Mouse (Mus musculus): ENCODE data around the gene Rbm4b. TPM values are rescaled to one million over a fixed set of nuclear protein-coding genes. Genes with fewer than 3 reads are reported as not detected.

Rbm4b gene
- 1.6 and 1.9 TPM in 2 replicates for polyA plus RNA-seq (2012; rRNA removed; ENCODE audit: low replicate concordance)

DNA sequence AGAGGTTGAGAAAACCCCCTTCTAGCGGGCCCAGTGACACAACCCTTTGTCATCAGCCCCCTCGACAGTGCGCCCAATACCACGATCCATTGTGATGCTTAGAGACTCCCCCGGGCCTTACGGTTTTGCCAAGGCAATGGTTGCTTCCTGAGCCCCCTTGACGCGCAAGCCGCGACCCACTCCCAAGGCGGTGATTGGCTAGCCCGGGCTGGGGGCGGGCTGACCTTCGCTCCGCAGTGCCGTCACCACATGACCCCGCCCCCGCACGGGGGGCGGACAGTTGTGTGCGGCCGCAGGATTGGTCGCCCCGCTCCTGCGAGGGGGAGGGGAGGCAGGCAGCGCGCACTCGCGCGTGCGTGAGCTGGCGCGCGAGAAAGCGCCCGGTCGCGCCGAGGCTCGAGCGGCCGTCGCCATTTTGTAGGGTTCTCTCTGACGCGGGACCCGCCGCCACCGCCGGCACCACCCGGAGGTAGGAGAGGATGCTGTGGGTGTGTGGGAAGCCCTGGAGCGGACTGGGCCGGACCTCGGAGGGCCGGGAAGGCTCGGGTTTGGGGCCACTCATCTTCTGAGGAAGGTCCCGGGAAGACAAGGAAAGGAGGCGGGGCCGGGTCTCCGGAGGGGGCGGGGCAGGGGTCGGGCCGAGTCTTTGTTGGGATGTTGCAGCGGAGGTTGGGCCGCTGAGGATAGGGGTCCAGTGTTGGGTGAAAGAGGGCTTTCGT lies at the start of gene Rbm4b:
TSS of gene Rbm4b (plus strand) at position 305 of the 719 bp plus-strand sequence.

DNA sequence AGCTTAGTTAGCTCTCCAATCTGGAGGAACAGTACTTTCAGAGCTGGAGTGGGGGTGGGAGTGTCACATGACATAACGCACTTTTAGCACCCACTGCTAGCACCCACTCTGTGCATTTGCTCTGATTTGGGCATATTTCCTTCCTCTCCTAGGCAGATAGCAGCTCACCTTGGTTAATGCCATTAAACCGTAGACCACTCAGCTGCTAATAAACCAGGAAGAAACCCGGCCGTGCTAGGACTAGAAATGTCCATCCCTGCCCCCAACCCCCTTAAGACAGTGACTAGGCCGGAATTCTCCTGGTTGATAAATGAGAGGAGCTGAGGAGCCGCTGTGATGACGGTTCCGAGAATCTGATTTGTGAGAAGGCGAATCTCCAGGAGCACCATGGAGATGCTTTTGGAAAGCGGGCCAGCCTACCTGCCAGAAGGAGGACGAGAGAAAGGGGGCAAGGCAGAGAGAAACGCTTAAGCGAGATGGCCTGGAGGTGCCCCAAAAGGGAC lies 45.1 kb upstream of the Rbm4b start, which contains the start of gene Sptbn2:
TSS of gene Sptbn2 (plus strand) at position 70 of the 503 bp plus-strand sequence.

DNA sequence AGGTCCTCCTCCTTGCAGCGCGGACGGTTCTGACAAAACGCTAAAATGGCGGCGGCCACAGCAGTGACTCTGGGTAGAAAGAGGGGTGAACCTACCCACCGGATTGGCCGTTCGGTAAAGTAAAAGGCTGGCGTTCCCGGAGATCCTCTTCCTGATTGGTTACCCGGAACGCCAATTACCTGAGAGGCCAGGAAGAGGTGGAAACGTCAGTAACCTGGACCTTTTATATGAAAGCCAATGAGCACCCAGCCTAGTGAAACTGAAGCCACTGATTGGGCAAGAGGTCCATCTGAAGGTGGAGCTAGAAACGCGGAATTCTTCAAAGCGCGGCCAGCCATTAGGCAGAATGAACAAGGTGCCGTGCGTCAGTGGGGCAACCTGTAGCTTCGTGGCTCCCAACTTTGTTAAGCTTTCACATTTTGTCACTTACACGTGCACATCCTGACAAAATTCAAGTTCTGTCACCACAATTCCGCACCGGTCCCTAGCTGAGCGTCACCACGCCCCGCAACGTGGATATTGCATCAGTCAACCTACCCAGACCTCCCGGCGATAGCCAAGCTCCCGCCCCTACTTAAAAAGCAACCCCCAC lies 37.6 kb downstream of the Rbm4b start, which contains the start of gene Rbm4:
TSS of gene Rbm4 (minus strand) at position 71 of the 592 bp plus-strand sequence.

DNA sequence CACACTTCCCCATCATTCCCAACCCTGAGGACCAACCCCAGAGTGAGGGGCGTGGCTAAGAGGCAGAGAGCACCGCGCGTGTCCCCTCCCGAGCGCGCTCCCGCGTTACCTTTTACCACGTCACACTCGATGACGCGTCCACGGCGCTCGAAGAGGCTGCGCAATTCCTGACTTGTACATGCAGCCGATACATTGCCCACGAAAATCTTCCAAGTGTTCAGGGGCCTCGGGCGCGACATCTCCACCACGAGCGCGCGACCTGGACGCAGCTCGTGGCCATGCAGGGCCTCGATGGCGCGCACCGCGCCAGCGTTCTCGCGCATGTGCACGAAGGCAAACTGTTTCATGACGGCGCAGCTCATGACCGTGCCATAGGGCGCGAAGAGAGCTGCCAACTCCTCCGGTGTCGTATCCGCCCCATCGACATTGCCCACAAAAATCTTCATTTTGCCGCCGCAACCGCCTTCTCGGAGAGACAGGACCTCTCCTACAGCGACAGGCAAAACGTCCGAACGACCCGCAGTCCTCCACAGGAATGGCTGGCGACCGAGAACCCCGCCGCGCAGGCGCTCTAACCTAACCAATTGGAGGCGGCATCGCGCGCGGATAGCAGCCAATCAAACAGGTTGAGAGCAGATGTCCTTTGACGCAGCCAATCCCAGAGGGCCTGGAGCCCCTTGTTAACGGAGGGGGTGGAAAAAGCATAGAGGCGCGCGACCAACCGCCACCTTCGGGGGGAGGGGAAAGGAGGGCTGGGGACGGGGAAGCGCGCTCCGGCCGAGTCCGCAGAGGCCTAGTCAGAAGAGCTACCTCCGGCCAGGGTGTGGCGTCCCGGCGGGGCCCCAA lies 55.0 kb downstream of the Rbm4b start, which contains the start of the genes Gm21992 and Rbm14:
TSS of gene Gm21992 (minus strand) at position 550 of the 846 bp plus-strand sequence.
TSS of gene Rbm14 (minus strand) at position 572 of the 846 bp plus-strand sequence.

Other genes with a start within 250 kb of the Rbm4b start
- gene Pcx, start 246.0 kb upstream of the Rbm4b start, polyA plus RNA-seq (2012; rRNA removed; ENCODE audit: low replicate concordance), result 30.7 and 32.7 TPM in 2 replicates
- gene Lrfn4, start 140.8 kb upstream of the Rbm4b start, polyA plus RNA-seq (2012; rRNA removed; ENCODE audit: low replicate concordance), result 16.3 and 25.3 TPM in 2 replicates
- gene Rce1, start 130.9 kb upstream of the Rbm4b start, polyA plus RNA-seq (2012; rRNA removed; ENCODE audit: low replicate concordance), result 89.0 and 128 TPM in 2 replicates
- gene Gm960, start 57.8 kb upstream of the Rbm4b start, polyA plus RNA-seq (2012; rRNA removed; ENCODE audit: low replicate concordance), result 0.21 and 0.38 TPM in 2 replicates
- 0.15 and 0.36 TPM in 2 replicates for gene Sptbn2, start 45.3 kb upstream of the Rbm4b start, polyA plus RNA-seq (2012; rRNA removed; ENCODE audit: low replicate concordance)
- gene Rbm4, start 37.4 kb downstream of the Rbm4b start, polyA plus RNA-seq (2012; rRNA removed; ENCODE audit: low replicate concordance), result 14.1 and 19.8 TPM in 2 replicates
- 14.3 and 15.5 TPM in 2 replicates for gene Gm21992, start 55.1 kb downstream of the Rbm4b start, polyA plus RNA-seq (2012; rRNA removed; ENCODE audit: low replicate concordance)
- 54.4 and 67.9 TPM in 2 replicates for gene Rbm14, start 55.1 kb downstream of the Rbm4b start, polyA plus RNA-seq (2012; rRNA removed; ENCODE audit: low replicate concordance)
- gene Ccs, start 82.8 kb downstream of the Rbm4b start, polyA plus RNA-seq (2012; rRNA removed; ENCODE audit: low replicate concordance), result 44.5 and 45.3 TPM in 2 replicates
- gene Ccdc87, start 82.9 kb downstream of the Rbm4b start, polyA plus RNA-seq (2012; rRNA removed; ENCODE audit: low replicate concordance), result 0.05 and 0.20 TPM in 2 replicates
- 23.8 and 33.2 TPM in 2 replicates for gene Ctsf, start 98.6 kb downstream of the Rbm4b start, polyA plus RNA-seq (2012; rRNA removed; ENCODE audit: low replicate concordance)
- 0.12 and 0.37 TPM in 2 replicates for gene Actn3, start 121.4 kb downstream of the Rbm4b start, polyA plus RNA-seq (2012; rRNA removed; ENCODE audit: low replicate concordance)
- 20.0 and 26.3 TPM in 2 replicates for gene Zdhhc24, start 122.2 kb downstream of the Rbm4b start, polyA plus RNA-seq (2012; rRNA removed; ENCODE audit: low replicate concordance)
- 0.32 and 2.3 TPM in 2 replicates for gene Bbs1, start 150.1 kb downstream of the Rbm4b start, polyA plus RNA-seq (2012; rRNA removed; ENCODE audit: low replicate concordance)
- 131 and 152 TPM in 2 replicates for gene Dpp3, start 171.8 kb downstream of the Rbm4b start, polyA plus RNA-seq (2012; rRNA removed; ENCODE audit: low replicate concordance)
- 1.2 and 1.7 TPM in 2 replicates for gene Peli3, start 186.6 kb downstream of the Rbm4b start, polyA plus RNA-seq (2012; rRNA removed; ENCODE audit: low replicate concordance)
- gene Mrpl11, start 205.7 kb downstream of the Rbm4b start, polyA plus RNA-seq (2012; rRNA removed; ENCODE audit: low replicate concordance), result 8.4 and 15.6 TPM in 2 replicates
- gene Npas4, start 233.8 kb downstream of the Rbm4b start, polyA plus RNA-seq (2012; rRNA removed; ENCODE audit: low replicate concordance), result 0.90 and 1.8 TPM in 2 replicates